Mouse (Mus musculus) small intestine, adult 2 months (tissue): ENCODE measurements around the gene Cep128. TPM values are rescaled to one million over a fixed set of nuclear protein-coding genes. Genes with fewer than 3 reads are reported as not detected.
A peak's percentile ranks its signal among the peaks of the same experiment; 100 is the strongest.
"Not testable (repeated sequence)": the region's sequence is repeated elsewhere in the genome, so short reads cannot be mapped to it uniquely, and the experiment has no call there.

Experiments
- H3K27ac ChIP-seq: fragments of 200-500 bp; 2 replicates; pipeline ENCODE4 v1.5.1; 2012; ENCODE audit warnings: low read depth, low read length, control low read depth, inconsistent platforms; ENCODE audit not compliant: insufficient read depth
- H3K27me3 ChIP-seq: fragments of 200-500 bp; 2 replicates; pipeline ENCODE4 v1.6.1; 2012; ENCODE audit warnings: mild to moderate bottlenecking, moderate library complexity, low read length, inconsistent platforms; ENCODE audit not compliant: control insufficient read depth, insufficient read depth
- H3K36me3 ChIP-seq: fragments of 200-500 bp; 2 replicates; pipeline ENCODE4 v1.6.1; 2012; ENCODE audit warnings: mild to moderate bottlenecking, low read length, control low read depth, inconsistent platforms; ENCODE audit not compliant: control insufficient read depth, insufficient read depth
- H3K4me1 ChIP-seq: fragments of 200-500 bp; 2 replicates; pipeline ENCODE4 v1.6.1; 2012; ENCODE audit warnings: low read length, inconsistent platforms, mixed read lengths; ENCODE audit not compliant: control insufficient read depth, insufficient read depth, insufficient read length
- H3K4me3 ChIP-seq: fragments of 200-500 bp; 2 replicates; pipeline ENCODE4 v1.5.1; 2012; ENCODE audit warnings: low read depth, mild to moderate bottlenecking, control low read depth, inconsistent platforms, low read length, moderate library complexity
- CTCF ChIP-seq: fragments of 200-500 bp; IDR thresholded peaks from 2 replicates; pipeline ENCODE4 v1.5.1; 2012; ENCODE audit warnings: low read depth, mild to moderate bottlenecking, control low read depth, inconsistent platforms, low read length, moderate library complexity, mixed read lengths; ENCODE audit not compliant: insufficient replicate concordance, insufficient read length; ENCODE audit errors: extremely low read depth
- POLR2A ChIP-seq: fragments of 200-500 bp; IDR thresholded peaks from 2 replicates; pipeline ENCODE4 v1.6.1; 2012; ENCODE audit warnings: low read depth, mild to moderate bottlenecking, control low read depth, inconsistent platforms, low read length, moderate library complexity
- WGBS: fragments of 180-500 bp; shearing (Covaris S2); methylation state at CpG from one replicate; pipeline ENCODE4 v1.1.7; 2018; 5-methylcytosine and 5-hydroxymethylcytosine counted together
- polyA plus RNA-seq: library from polyadenylated mRNA; depleted of rRNA; stranded (reverse); fragments of >200 nt; gene quantifications from 2 replicates; pipeline ENCODE4 v1.2.3, GENCODE M21; 2012

The Cep128 gene
- polyA plus RNA-seq, 1 experiment, result 0.95 TPM

- TF ChIP-seq CTCF, result no peak
- TF ChIP-seq POLR2A, result no peak
- WGBS, result 72% methylated on average over 3 of the region's 3 CpGs
- Histone ChIP-seq H3K4me3 (no peak overlapping the region), H3K27me3 (no peaks in the 10 kb centered on the region), H3K27ac (no peak overlapping the region), H3K4me1 (no peaks in the 10 kb centered on the region), H3K36me3 (peaks cover 5% of the 10 kb centered on the region)
Observed at GRCm38 (mm10) chr12:91369173-91369572, 15.0 kb downstream of the Cep128 start.

GRCm38 (mm10) chr12:91353783-91354182 is 30.4 kb downstream of the Cep128 start:
- TF ChIP-seq CTCF (no peak), POLR2A (no peak)
- Histone ChIP-seq H3K4me1 (no peaks in the 10 kb centered on the region), H3K4me3 (no peak overlapping the region), H3K36me3 (no peaks in the 10 kb centered on the region), H3K27ac (no peak overlapping the region), H3K27me3 (no peaks in the 10 kb centered on the region)
- WGBS, result 93% methylated on average over 8 of the region's 8 CpGs

DNA sequence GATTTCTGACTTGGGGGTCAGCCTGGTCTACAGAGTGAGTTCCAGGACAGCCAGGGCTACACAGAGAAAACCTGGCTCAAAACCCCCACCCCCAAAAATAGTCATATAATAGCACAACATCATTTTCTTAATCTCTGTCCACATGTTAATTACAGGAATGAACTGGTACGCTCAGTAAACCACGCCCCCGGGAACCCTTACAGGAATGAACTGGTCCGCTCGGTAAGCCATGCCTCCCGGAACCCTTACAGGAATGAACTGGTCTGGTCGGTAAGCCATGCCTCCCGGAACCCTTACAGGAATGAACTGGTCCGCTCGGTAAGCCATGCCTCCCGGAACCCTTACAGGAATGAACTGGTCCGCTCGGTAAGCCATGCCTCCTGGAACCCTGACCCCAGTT is 45.6 kb downstream of the Cep128 start:
- 96% methylated on average over 13 of the region's 13 CpGs for WGBS
- H3K4me3 ChIP-seq, H3K27ac ChIP-seq, H3K27me3 ChIP-seq, H3K36me3 ChIP-seq, H3K4me1 ChIP-seq: not testable (repeated sequence)

GRCm38 (mm10) chr12:91327527-91327926 is 56.7 kb downstream of the Cep128 start:
- Histone ChIP-seq H3K36me3 (no peaks in the 10 kb centered on the region), H3K27me3 (no peaks in the 10 kb centered on the region), H3K4me1 (no peaks in the 10 kb centered on the region), H3K4me3 (no peak overlapping the region), H3K27ac (no peak overlapping the region)
- 78% methylated on average over 4 of the region's 4 CpGs for WGBS
- TF ChIP-seq CTCF, result no peak
- no peak for TF ChIP-seq POLR2A

DNA sequence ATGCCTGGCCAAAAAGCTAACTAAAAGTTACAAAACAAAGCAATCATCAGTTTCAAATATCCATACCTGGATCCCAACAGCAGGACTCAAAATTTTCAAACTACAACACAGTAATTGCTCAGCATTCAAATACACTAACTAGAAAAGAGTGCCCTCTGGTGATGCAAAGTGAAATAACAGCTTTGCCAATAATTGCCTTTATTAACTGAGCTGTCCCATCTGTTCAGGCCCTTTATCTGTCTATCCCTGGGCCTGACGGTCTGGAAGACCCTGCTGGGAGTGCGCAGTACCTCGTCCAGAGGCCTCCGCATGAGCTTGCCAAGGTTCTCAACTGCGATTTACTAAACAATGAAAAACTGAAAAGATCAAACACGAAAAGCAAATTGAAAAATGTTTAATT is 58.1 kb downstream of the Cep128 start:
- Histone ChIP-seq H3K27ac (no peak overlapping the region), H3K4me3 (no peak overlapping the region), H3K36me3 (no peaks in the 10 kb centered on the region), H3K27me3 (no peaks in the 10 kb centered on the region), H3K4me1 (no peaks in the 10 kb centered on the region)
- WGBS, result 66% methylated on average over 6 of the region's 6 CpGs
- TF ChIP-seq POLR2A (no peak), CTCF (peak; percentile 46; the same call in 1 of the 2 replicates)

GRCm38 (mm10) chr12:91315026-91315425 is 69.2 kb downstream of the Cep128 start:
- Histone ChIP-seq H3K27me3 (no peaks in the 10 kb centered on the region), H3K36me3 (no peaks in the 10 kb centered on the region), H3K4me1 (no peaks in the 10 kb centered on the region), H3K4me3 (no peak overlapping the region), H3K27ac (no peak overlapping the region)
- 85% methylated on average over 7 of the region's 7 CpGs for WGBS
- TF ChIP-seq CTCF, result no peak
- TF ChIP-seq POLR2A, result no peak

DNA sequence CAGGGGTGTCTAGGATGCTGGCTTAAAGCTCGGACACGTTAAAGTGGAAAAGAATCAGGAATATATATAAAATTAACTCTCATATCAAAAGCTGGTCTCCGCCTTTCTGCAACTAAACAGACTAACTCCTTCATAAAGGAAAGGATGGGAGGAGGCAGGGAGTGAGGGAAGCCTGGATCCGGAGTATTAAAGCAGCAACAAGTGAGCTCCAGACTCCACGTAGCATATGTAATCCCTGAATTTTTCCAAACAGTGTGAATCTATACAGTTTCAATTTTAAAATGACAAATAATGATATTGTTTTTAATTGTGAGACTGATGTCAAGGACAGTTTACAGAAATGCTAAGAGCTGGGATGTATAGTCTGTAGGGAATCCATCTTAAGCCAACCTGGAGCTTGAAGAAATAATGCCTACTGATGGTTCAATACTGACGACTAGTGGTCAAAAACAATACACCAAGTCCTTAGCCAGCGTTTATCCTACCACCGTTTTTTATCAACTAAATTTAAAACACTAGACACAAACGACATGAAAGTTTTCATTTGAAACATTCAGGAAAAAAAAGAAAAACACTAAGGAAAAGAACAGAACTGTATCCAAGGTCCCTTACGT is 70.1 kb downstream of the Cep128 start:
- no peaks in the 10 kb centered on the region for H3K27me3 ChIP-seq
- no peak overlapping the region for H3K27ac ChIP-seq
- 58% methylated on average over 10 of the region's 10 CpGs for WGBS
- H3K4me3 ChIP-seq, result no peak overlapping the region
- H3K4me1 ChIP-seq, result no peaks in the 10 kb centered on the region
- no peaks in the 10 kb centered on the region for H3K36me3 ChIP-seq
- no peak for TF ChIP-seq CTCF
- TF ChIP-seq POLR2A, result no peak

GRCm38 (mm10) chr12:91312591-91312990 is 71.6 kb downstream of the Cep128 start:
- TF ChIP-seq POLR2A (no peak), CTCF (no peak)
- Histone ChIP-seq H3K4me1 (no peaks in the 10 kb centered on the region), H3K27ac (no peak overlapping the region), H3K4me3 (no peak overlapping the region), H3K27me3 (no peaks in the 10 kb centered on the region), H3K36me3 (no peaks in the 10 kb centered on the region)
- 78% methylated on average over 4 of the region's 4 CpGs for WGBS
